Mouse (Mus musculus) liver, adult 2 months (tissue): ENCODE data around the gene Irgm1.

Experiments used
- CTCF ChIP-seq: fragments of 200-500 bp; IDR thresholded peaks from 2 replicates; pipeline ENCODE4 v1.5.1; 2011; ENCODE audit warnings: low read depth, low read length, control low read depth
- POLR2A ChIP-seq: fragments of 200-500 bp; IDR thresholded peaks from 2 replicates; pipeline ENCODE4 v1.6.1; 2011; ENCODE audit warnings: low read length, control low read depth; ENCODE audit not compliant: insufficient read depth; ENCODE audit errors: extremely low read depth

GRCm38 (mm10) chr11:48838879-48839680 is 32.4 kb downstream of the Irgm1 start:
- TF ChIP-seq CTCF, result no peak
- TF ChIP-seq POLR2A, result no peak
